Mouse (Mus musculus): ENCODE data around the gene Troap.
A peak's percentile ranks its signal among the peaks of the same experiment; 100 is the strongest.

DNA sequence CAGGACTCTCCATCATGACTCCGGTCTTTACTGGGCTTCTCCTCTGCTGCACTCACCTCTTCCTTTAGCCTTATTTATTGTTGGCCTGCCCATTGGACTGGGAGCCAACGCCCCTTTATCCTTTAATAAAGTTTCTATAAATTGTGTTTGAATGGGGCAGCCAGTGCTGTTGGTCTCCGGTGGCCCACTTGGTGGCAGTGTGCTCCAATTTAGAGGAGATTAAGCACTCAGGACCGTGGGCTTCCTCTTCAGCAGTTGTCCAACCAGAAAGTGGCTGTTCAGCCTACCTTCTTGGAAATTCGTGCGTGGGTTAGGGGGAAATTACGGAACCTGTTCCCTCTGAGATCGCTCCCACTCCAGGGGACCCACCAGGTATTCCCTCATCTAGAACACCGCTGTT is 8.9 kb downstream of the Troap start:
- TF ChIP-seq CTCF (IDR thresholded peaks at IDR 0.05; ENCODE audit: control insufficient read depth, insufficient read depth, insufficient replicate concordance, low read depth, low read length) (peak; percentile 56; the same call in 1 of the 2 replicates), POLR2A (IDR thresholded peaks at IDR 0.05; ENCODE audit: control insufficient read depth, low read depth, low read length) (no peak)

All from testis, adult 2 months (tissue).